Mouse (Mus musculus) monocyte, adult 2 months (primary cell): ENCODE measurements around the gene D030056L22Rik.

Experiments
- DNase-seq, 2 experiments: peaks; one replicate each; pipeline ENCODE4 v3.0.0; 2022; ENCODE audit warnings: low spot score in 2 of 2, low read depth in 1 of 2

The D030056L22Rik gene

GRCm38 (mm10) chr19:18730255-18730654, 17.3 kb downstream of the D030056L22Rik start:
- DNase-seq: no peak

DNA sequence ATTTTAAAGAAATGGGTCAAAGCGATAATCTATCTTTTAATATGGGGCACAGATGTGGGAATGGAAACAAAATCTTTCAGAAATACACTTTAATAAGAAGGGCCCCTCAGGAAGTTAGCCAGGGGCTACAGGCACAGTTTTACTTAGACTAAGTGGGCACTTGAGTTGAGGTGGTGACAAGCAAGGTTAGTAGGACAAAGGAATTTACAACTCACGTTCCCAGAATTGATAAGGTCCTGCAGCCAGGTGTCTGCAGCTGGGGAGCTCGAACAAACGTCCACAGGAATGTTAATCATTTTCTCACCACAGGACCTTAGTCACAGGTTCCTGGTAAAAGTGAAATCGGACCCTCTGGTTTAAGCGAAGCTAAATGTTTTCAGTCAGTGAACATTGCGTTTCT, 18.1 kb downstream of the D030056L22Rik start:
- DNase-seq: no peak

GRCm38 (mm10) chr19:18735901-18736300, 22.9 kb downstream of the D030056L22Rik start:
- DNase-seq: no peak

GRCm38 (mm10) chr19:18739146-18739545, 26.2 kb downstream of the D030056L22Rik start:
- no peak for DNase-seq

GRCm38 (mm10) chr19:18743946-18744345, 31.0 kb downstream of the D030056L22Rik start:
- DNase-seq: no peak

DNA sequence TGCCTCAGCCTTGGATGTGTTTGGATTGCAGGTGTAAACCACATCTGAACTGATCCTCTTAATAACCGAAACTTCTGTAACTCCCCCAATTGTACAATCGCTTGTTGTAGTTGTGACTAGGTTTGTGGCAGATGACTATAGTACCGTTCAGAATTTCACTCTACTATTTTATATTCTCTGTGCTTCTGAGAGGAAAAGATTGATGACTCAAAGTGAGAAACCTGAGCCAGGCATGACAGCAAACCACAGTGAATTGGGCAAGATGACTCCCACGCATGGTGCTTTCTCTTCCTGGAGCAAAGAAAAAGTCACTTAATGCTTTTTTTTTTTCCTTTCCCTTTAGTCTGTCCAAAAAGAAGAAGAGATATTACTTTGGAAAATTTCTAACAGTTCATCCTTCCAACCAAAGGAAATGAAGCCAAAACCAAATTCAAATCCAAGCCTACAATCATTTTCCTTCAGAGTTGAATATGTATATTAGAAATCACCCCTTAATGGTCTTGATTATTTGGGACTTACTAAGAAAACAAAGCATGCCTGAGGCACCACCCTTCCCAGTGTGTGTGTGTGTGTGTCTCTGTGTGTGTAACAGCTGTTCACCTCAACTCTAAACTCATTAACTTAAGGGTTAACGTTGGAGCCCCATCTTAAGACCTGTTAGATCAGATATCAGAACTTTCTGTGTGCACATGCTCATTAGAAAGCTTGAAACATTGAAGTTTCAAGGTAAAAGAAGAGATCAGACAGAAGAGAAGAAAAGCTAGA, 33.8 kb downstream of the D030056L22Rik start:
- DNase-seq: no peak

DNA sequence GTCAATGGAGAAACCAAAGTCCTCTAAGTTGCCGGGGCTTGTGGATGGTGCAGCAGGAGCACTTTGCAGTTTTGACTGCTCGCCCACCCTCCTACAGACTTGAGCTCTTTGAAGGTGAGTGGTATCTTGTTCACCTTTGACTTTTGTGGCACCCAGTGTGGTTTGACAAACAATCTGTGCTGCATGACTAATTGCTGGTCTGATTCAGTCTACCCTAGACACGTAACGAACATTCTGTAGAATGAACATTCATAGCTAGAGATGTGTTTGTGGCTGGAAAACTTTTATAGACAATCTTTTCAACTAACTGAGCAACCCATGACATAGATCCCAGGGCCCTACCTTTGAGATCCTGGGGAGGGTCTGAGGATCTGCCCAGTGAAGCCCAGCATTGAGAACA, 34.4 kb downstream of the D030056L22Rik start:
- no peak for DNase-seq

DNA sequence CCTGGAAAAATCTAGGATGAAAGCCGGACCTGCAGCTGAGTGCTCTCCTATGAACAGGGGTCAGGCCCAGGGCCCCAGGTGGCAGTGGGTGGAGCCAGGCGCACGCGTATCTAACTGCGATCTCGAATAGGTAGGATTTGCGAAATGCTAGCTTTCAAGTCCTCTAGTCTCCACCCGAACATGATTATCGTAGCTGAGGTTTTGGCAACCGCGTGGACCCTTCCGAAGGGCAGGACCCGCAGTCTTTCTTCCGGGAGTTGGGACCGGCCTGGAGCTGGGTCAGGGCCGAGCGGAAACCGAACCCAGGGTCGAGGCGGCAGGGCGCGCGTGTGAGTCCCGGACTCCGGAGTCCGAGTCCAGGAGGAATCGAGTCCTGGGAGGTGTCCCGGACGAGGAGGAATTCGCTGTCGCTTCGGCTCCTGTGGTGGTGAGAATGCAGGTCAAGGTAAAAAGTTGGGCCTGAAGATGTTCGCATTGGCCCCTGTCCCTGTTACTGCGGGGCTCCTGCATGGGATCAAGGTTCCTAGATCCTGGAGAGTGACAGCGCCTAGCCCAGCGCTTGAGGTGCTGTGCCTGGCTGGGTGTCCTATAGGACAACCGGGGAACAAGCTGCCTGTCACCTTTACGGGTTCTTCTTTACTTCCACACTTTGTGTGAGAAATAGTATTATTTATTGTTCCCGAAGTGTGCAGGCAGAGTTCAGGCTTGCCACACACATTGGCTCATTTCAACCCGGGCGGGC, 36.8 kb downstream of the D030056L22Rik start, which contains the start of gene Trpm6:
Trpm6 (plus strand) TSS at position 386 of the 742 bp plus-strand sequence.
- DNase-seq: no peak

DNA sequence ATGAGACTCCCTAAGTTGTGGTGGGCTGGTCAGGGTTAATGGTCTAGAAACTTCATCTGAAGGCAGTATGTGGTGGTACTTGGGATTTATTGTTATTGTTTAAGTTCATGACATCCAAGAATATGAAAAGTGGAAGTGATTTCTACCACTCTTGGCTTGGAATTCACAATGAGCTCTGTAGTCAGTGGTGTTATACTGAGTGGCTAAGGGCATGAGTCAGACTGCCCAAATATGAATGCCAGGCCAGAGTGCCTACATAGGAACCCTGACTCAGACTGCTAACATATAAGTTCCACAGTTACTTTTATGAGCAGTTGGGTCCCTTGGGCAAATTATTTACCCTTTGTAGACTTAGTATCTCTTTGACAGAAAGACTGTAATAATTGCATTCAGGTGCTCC, 44.2 kb downstream of the D030056L22Rik start:
- no peak for DNase-seq

DNA sequence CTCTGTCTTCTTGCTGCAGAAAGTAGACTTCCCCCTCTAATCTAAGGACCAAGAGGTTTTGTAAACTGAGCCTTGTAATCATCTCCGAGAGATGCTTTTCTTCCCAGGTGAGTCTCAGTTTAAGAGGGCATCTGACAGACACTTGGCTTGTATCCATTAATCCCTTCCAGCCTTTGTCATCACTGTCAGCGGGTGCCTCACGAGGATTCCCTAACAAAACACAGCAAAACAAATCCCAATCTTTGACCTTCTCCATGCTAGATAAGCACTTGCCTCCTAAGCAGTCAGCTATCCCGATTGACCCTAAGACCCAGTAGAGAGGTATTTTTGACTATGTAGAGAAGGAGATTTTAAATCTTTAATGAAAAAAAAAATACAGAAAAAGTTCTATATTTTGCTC, 44.7 kb downstream of the D030056L22Rik start:
- no peak for DNase-seq

- no peak for DNase-seq
These were observed 45.3 kb downstream of the D030056L22Rik start for GRCm38 (mm10) chr19:18758269-18758668.

GRCm38 (mm10) chr19:18758916-18759315, 45.9 kb downstream of the D030056L22Rik start:
- DNase-seq: no peak

DNA sequence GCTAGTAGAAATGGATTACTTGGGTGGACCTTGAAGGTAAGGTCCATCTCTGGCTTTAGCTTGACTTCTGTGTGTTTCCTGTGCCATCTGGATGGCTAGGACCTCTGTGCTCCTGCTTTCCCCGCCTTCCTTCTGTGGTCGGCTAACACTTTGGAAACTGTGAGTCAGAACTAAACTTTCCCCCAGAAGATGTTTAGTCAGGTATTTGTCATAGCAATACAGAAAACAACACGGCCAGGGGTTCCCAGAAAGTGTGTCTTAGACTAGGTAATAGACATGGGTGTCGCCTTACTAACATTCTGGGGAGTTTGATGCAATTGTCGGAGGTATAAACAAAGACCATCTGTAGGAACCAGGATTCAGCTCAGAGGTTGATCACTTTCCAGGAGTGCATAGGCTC, 53.4 kb downstream of the D030056L22Rik start:
- DNase-seq: no peak
